Mouse (Mus musculus) layer of hippocampus, postnatal 25 days (tissue): ENCODE measurements at regions not wholly inside any gene's neighbourhood (a gene's known extent, or its start where the extent isn't known, plus 50 kb on each side); places are given as distances from the start of the nearest gene placed in this dataset.

Source experiments
- DNase-seq, 2 experiments: peaks; one replicate each; pipeline ENCODE4 v3.0.0; 2022; ENCODE audit warnings: mixed read lengths in 2 of 2, low spot score in 1 of 2; ENCODE audit errors: extremely low spot score in 1 of 2

DNA sequence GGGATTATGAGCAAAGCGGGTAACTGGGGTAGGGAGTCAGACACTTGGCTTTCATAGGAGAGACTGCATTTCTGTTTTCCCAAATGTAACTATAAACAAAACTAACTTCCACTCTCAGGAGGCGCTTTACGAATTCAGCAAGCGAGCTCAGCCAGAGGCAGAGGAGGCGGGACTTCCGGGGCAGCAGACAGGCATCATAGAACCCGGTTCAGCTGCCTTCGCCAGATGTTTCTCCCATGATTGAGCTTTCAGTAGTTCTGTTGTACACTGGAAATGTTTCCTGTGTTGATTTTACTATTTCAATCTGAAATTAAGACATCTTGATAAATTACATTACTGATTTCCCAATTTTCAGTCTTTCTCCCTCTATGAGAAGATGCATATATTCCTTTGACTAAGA, 92.9 kb downstream of the Zfp365 start:
- no peak for DNase-seq

DNA sequence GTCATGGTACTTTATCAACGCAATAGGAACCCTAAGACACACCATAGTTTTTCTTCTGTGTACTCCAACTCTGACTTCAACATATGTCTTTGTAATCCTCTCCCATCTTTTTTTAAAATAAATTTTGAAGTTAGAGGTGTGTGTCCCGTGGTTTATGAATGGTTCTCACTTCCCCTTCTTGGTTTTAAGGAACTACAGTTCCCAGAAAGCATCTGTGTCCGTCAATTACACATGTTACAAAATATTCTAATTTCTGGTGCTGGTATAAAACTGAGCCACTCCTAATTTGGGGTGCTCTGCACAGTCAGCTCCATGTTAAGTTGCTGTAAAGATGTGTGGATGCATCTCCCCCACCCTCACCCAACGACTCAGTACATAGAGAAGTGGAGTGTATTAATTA, 98.6 kb downstream of the Zfp365 start:
- no peak for DNase-seq

DNA sequence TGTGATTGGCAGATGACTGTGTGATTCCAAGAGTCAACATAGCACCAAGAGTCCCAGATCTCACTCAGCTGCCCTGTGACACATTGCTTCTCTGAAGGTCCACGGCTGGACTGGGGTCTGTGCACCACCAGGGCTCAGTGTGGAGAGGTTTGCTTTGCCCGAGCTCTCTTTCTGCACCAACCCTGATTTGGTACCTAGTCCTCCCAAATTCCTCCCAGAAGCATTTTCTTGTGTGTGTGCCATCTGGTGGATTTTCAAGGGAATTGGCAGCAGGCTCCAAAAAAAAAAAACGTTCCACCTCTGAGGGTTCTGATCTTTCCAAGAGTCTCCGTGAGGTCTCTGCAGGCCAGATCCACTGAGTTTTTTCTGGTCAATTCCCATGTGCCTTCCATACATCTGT, 107.3 kb downstream of the Zfp365 start:
- no peak for DNase-seq

DNA sequence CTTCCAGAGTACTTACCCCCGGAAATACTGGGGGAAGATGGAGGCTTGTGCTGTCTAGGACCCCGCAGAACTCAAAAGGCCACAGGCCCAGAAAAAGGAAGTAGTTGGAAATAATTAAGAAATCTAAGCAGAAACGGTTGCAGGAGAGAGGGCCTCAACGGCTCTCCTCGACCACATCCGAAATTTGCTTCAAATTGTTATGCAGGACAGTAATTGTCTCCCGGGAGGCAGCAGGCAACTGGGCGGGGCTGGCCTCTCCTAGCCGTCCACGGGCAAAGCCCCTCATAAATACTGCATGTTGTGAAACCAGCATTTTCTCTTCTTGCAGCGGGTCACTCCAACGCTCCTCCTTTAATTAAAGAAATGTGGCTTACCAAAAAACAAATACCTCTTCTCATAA, 107.8 kb downstream of the Zfp365 start:
- no peak for DNase-seq

DNA sequence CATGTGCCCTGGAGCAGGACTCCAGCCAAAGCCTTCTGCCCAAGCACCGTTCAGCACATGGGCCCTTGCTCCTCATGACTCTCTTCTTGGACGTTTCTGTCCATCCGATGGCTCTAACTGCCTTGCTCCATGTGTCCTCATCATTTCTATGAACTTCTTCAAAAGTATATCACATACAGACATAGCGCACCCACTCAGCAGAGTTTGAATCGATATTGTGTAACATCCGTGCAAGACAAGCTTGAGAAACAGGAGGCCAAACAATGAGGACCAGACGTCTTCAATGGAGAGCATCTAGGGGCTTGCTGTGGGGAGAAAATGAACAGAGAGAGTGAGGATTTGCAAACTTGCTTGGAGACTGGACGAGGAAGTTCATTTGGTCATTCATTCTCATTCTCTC, 110.3 kb downstream of the Zfp365 start:
- DNase-seq: no peak

DNA sequence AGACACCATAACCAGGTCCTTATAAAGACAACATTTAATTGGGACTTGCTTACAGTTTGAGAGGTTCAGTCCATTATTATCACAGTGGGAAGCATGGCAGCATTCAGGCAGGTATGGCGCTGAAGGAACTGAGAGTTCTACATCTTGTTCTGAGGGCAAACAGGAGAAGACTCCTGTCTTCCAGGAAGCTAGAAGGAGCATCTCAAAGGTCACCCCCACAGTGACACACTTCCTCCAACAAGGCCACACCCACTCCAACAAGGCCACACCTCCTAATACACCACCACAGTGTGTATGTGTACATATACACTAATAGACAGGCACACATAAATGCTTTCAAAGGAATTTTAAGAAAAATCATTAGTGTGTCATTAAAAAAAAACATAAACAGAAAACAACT, 110.8 kb downstream of the Zfp365 start:
- DNase-seq: no peak

DNA sequence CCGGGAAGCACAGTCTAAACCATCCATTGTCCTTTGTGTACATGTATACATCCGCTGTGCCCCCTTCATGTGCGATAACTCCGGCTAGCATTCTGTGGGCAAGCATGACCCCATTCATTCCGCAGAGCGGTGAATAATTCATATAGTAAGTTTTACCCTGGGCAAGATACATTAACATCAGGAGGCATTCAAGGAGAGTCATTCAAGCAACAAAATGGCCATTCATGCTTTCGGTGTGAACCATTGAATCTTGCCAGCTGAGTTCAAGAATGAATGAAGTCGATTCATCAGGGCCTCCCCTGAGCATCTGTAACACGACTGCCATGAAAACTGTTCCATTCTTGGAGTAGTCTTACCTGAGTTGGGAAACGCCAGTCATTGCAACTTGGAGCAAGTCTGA, 113.5 kb downstream of the Zfp365 start:
- DNase-seq: no peak

DNA sequence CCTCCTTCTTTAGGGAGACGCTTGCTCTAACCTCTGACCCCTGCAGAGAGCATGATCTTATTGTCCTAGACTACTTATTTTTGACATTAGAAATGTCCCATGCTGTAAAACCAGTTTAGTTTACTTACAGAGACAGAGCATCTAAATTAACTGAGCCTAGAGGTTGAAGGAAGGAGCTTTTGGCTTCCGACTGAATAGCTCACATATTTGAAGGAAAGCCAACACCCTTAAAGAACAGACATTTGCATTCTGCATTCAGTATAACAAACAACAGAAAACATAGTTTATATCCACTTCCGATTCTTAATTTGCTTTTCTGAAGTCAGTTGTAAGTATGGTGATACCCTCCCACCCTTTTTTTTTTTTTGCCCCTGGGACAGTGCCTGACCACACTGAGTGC, 119.3 kb downstream of the Zfp365 start:
- no peak for DNase-seq

DNA sequence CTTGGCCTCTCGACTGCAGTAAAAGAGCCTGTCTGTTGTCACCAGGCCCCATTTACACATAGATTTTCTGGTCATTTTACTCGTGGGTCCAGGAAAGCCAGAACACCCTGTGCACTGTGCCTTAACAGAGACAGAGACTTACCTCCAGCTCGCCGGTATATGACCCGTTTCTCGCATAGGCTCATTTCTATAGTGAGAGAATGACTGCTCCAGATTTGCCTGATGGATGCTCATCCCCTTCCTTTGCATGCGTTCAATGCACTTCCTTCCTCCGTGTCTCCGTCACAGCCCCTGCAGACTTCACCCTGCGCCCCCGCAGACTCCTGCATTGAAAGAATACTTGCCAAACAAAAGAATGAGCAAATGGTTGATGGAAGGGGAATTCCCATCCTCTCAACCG, 122.8 kb downstream of the Zfp365 start:
- DNase-seq: no peak

DNA sequence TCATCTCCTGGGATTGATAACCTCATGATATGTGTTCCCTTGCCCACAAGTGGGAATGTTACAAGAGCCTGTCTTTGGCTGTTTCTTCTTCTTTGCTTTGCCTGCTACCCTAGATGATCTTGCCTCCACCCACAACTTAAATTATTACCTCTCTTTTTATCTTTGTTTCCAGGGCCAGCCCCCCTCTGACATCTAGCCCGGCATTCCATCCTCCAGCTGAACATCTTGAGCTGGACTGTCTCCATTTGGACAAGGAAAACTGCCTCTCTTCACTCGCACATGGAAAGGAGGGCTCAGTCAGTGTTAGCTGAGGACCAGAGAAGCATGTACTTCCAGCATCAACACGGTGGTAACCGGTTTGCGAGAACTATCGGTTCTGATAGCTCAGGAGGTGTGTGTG, 124.3 kb downstream of the Zfp365 start:
- DNase-seq: no peak

DNA sequence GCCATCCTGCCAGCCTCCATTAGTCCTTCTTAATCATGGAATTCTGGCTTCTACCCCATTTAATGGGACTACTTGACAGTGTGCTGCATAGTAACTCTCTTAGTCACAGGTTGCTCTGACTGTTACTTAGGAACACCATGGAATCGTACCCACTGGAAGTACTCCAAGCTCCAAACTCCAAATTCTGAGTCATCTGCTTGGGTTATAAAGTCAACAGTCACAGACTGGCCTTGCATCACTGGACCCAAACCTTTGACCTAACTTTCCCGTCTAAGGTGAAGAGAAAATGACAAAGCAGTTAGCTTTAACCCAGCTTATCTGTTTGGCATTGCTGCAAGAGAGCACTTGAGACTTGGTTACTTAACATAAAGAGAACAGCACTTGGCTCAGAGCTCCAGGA, 126.9 kb downstream of the Zfp365 start:
- no peak for DNase-seq

DNA sequence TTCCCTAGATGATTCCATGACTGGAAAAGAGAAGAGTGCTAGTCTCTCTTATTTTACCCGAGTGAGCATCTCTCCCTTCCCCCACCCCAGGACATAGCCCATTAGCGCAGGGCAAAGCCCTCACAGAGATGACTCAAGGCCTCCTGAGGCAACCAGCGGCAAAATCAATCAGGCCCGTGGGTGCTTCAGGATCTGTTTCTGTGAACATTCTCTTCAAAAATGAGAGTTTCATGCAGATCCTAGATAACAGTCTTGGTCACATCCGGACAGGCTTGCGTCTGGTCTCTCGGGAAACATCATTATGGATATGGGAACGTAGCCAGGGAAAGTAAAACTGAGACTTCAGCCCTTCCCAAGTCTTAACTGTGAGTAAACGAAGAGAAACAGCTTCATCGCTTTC, 134.1 kb downstream of the Zfp365 start:
- DNase-seq: no peak

DNA sequence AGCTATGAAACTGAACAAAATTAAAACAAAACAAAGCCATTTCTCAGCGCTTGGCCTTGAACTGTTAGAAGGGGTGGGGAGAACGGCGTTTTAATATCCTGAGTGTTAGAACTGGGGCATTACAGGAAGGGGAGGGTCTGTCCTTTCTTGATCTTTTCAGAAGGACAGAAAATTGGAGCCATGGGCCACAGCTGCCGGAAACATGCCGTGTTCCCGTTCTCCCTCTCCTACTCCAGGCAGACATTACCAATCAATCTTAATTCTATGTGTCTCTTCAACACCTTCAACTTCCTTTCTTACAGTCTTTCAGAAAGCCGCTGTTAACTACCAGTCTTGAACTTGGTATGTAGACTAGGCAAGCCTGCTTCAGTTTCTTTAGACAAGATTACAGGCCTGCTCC, 134.7 kb downstream of the Zfp365 start:
- DNase-seq: no peak

DNA sequence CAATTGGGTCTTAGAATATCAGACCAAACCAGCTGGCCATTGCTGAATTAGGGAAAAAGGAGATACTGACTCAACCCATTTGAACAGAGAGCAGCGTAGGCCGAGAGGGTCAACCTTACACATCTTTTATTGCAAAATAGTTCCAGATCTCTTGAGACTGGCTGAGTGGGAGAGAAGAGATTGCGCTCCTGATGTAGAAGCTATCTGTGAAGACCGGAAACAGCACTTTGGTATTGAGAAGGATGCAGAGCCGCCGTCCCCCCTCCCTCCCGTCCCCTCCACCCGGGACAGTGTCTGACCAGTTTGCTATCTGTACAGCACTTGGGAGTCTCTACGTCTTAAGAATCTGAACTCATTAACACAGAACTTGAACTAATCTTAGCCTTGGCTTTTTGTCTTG, 135.6 kb downstream of the Zfp365 start:
- DNase-seq: no peak

DNA sequence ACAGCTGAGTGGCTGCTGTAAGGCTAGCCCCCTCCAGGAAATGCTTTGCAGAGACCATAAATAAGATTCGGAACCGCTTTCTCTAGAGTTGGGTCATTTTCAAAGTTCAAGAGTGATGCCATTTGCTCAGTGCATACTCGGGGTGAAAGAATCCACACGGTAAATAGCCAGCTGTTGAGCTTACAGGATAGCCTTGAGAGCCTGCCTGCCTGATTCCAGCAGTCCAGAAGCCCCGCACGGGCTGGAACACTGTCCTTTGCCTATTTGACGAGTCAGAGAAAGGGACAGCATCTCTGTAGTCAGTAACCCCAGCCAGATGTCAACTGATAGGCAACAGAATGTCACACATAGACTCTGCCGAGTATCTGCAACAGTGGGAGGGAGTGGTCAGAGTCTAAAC, 140.7 kb downstream of the Zfp365 start:
- no peak for DNase-seq

DNA sequence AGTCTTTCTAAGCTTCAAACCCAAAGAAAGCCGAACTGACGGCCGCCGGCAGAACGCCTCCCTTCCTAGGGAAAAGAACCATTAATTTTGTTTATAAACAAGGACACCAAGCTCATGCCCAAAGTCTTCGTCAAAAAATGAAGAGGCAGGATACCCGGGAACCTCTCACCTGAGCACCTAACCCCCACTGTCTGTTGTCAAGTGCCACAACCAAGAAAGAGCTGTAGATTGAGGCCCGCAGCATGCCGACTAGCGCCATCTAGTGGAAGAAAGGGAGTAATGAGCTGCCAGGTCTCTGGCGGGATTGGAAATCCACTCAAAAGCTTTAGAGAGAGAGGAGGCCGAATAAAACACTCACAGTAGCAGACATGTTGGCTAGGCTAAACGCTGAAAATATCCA, 146.4 kb downstream of the Zfp365 start:
- peak in 1 of 2 experiments; percentile 52 for DNase-seq

DNA sequence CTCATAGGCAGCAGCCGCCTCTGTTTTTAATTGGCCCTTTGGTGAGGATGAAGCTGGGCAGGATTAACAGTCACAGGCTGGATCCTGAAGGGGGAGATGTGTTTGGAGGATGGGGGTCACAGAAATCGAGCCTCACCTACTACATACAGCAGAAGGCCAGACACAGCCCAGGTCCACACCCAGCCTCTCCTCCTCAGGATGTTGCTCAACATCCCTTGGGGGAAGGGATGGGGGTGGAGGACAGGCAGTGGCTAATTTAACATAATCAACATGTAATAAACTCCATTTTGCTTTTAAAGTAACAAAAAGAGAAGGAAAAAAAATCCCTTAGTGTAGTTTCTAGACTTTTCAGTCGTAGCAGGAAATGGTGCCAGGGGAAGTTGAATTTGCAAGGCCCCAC, 152.0 kb downstream of the Zfp365 start:
- DNase-seq: no peak

DNA sequence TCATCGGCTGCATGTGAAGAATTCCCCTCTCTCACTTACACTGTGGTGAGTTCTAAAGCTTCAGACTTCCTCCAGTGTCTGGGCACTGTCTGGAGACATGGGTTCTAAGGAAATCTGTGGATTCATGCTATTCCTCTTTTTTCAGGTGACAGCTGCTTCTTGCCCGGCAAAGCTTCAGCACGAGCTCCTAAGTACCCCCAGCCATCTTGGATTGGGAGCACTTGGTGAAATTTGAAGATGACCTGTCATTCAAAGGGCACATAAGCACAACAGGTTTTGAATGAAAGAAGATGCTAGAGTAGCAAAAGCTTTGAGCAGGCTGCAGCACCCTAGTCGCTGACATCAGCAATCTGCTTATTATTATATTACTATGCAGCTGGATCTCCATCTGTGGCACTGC, 164.3 kb downstream of the Zfp365 start:
- DNase-seq: no peak

DNA sequence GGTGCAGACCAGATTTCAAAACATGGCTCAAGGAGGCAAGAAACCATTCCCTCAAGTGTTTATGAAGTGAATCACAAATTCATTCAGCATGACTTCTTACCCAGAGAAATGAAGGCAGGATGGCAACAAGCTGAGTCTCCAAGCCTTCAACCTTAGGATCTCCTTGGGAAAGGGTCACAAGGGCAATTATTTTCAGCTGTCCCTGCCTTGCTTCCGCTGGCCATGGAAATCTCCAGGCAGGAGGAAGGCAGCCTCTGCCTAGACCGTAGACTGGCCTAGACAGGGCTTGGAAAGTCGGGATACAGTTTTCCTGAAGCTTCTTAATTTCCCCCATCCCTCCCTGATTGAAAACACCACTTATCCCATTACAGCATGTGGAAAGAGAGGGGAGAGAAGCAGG, 165.0 kb downstream of the Zfp365 start:
- DNase-seq: no peak

DNA sequence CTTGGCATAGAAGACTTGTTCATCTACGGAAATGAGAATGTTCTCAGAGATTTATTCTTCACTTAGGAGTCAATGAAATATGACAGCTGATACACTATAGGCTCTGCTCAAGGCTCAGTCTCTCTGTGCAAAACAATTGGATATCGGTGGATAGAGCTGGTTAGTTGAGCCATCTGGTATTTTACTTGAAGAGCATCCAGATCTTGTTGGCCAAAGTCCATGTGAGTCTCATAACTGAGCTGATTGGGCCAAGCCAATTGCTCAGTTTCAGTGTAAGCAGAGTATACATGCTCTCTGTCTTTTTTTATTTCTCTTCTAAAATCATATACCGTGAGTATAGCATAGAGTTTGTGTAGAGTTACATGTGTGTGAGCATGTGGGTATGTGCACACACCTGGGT, 166.3 kb downstream of the Zfp365 start:
- DNase-seq: peak in 1 of 2 experiments; percentile 7

DNA sequence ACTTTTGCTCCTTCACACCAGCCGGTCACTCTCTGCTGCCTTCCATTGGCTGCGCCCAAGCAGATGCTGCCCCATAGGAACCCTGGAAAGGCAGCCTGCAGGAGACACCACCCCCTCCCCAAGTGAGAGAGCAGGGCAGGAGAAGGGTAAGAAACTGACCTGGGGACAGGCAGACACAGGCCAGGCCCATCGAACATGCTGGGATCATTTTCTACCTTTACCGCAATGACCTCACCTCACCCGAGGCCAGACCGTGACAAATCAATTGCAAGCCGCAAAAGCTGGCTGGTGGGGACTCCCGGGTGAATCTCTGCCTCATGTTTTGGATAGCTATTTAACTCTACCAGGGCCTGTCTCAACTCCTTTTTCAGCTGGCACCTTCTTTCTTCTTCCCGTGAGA, 168.9 kb downstream of the Zfp365 start:
- DNase-seq: no peak

DNA sequence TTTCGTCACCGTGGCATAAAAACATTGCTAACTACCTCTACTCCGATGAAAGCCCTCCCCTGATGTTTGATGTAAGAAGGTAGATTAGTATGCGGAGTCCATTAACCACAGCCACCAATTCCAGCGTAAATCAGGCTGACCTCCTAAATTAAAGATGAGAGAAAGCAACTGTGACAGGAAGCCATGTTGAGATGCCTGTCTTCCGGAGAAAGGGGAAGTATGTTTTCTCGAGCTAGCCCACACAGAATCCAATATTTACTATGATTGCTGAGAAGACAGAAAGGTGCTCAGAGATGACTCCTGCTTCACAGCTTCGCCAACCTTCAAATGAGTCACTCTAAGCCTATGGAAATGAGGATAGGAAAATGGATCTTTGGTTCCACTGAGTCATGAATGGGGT, 169.6 kb downstream of the Zfp365 start:
- no peak for DNase-seq

DNA sequence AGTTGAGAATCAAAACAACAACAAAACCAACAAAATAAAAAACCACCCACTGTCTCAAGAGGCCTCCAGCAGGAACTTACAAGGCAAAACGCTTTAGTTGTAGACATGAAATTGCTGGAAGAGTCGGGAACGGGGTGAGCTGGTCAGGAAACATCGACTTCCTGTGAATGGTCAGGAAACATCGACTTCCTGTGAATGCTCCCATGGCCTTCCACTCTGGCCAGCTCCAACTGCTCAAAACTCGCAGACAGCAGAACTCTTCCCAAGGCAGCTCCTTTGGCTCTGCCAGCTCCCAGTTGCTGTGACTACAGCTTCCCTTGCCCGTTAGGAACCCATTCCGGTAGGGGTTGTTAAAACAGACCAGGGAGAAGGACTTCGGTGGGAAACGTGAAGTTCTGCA, 170.2 kb downstream of the Zfp365 start:
- no peak for DNase-seq

DNA sequence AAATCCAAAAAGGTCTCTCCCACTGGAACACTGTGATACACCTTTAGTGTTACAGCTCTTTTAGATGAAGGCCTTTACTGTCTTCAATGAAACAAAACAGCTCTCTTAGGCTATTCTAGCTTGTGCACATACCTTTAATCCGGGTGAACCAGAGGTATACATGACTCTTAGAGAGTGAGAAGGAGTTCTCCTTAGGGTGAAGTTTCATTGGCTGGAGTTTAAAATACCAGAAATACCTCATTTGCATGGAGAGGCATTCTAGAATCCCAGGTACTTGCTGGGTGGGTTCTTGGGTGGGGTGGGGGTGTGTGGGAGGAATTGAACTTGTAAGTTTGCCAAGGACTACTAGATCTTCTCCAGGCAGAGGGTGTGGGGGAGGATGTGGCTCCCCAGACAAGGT, 173.3 kb downstream of the Zfp365 start:
- DNase-seq: no peak
